Mouse (Mus musculus) thymus, postnatal 36 days (tissue): ENCODE measurements around the gene Dntt.

Experiments
- DNase-seq, 2 experiments: peaks; one replicate each; pipeline ENCODE4 v3.0.0; 2022; ENCODE audit warnings: mixed read lengths in 2 of 2

Gene Dntt

DNA sequence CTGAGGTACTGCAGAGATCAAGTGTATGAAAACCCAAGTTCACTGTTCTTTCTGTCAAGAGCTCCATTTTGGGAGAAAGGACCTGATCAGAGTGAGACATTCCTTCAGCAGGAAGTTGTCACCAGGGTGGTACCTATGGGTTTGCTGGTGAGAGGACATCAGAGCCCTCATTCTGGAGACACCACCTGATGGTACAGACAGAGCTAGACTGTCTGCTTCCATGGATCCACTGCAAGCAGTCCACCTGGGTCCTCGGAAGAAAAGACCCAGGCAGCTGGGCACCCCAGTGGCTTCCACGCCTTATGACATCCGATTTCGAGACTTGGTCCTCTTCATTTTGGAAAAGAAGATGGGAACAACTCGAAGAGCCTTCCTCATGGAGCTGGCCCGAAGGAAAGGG is at the start of gene Dntt:
Gene Dntt (plus strand): TSS at position 57 of the 400 bp plus-strand sequence.
- peak in 1 of 2 experiments; percentile 61 for DNase-seq

DNA sequence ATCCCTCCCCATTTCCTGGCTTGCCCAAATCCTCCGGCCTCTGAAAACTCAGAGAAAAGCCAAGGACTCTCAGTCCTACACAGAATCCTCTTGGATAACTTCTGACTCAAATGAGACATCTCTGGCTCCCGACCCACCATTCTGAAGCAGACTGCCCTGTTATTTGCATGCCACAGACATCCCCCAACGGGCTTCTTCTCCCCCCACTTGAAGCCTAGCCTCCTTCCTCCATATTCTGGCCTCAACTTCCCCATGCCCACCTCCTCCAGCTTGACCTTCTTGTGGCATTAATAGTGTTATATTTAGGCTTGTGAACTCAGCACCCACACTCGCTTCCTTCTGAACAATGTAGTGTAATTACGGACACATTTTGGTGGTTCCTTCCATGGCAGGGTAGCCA is 48.4 kb upstream of the Dntt start:
- DNase-seq, result no peak

DNA sequence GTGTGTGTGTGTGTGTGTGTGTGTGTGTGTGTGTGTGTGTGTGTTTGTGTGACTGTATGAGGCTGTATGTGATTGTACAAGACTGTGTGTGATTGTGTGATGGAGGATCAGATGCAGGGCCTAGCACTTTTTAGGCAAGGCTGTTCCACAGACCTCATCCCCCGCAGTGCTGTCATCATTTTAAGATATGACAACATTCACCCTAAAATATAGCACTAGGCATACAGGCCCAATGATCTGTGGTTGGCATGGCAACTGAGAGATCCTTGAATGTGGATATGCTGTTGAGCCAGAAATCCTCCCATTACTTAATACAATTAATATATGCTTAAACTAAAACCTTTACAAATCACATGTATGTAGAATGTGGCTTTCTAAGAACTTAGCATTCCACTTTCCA is 44.5 kb upstream of the Dntt start:
- DNase-seq, result no peak

DNA sequence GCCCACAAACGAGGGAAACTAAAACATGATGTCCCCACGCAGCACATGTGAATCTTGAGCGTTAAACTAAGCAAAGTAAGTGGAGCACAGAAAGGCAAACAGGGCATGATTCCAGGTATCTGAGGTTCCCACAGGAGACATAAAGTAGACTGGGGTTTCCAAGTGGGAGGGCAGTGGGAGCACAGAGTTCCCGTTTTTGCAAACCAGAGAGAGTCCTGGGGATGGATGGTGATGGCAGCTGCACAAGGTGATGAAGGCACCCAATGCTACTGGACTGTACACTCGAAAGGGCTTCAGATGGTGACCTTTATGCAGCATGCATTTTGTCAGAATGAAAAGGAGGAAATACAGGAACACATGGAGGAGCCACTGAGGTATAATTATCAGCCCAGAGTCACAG is 40.2 kb upstream of the Dntt start:
- no peak for DNase-seq

DNA sequence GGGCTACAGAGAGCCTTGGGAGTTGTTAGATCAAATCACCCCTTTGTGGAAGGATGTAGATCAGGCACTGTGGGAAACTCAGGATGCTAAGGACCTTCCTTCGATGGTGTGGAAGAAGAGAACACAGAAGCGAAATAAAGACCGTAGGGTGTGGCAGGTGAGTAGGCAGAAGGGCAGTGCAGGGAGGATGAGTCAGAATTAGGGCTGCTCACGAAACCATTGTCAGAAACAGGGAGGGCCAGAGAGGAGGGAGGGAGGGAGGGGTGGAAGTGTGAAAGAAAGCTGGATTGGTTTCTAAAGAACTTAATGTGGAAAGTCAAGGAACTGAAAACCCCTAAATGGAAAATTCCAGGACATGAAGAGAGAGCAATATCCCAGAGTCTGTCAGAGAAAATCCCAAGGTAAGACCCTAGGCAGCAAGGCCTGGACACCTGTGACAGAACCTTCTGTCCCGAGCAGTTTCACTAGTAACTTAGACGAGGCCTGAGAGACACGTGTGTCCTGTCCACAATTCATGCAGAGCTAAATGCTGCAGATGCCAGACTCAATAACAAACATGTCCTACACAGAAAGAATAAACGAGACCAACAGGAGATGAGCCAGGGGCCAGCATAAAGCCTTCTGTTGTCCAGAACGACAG is 39.0 kb upstream of the Dntt start:
- no peak for DNase-seq

DNA sequence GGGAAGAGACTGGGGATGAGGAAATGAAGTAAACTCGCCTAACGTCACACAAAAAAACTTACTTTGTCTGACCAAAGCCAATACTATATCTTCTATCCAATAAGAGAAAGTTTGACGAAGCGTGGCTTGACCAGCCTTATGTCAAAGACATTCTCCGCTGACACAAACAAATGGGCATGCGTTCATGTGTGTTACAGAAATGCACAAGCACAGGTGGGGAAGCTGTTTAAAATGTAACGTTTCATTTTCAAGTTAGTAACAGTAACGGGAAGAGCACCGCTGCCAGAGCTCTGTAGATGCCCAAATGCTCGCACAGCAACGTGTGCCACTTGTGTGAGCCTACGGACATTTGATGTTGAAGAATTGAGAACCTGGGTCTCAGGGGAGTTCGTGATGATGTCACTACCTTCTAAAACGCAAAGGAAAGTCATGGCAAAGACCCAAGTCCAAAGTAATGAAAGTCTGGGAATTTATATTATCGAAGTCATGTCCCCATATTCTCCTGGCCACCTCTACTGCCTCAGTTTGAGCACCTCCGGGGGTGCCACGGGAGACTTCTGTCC is 38.2 kb upstream of the Dntt start:
- DNase-seq, result no peak

DNA sequence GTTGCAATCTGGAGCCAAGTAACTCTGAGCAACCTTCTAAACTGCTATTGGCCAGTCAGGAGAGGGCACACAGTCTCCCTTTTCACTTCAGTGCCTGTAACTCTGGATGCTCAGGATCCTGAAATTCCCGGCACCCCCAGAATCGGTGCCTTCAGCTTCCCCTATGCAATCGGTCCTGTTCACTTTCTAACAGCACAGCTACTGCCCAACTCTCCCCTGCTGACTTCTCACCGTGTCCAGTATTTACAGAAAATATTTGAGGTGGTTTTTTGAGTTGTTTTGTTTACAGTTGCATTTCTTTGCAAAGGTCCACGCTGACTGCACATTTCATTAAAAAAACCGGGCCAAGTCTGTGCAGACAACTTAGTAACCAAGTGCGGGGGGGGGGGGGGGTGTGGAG is 37.4 kb upstream of the Dntt start:
- DNase-seq, result no peak

DNA sequence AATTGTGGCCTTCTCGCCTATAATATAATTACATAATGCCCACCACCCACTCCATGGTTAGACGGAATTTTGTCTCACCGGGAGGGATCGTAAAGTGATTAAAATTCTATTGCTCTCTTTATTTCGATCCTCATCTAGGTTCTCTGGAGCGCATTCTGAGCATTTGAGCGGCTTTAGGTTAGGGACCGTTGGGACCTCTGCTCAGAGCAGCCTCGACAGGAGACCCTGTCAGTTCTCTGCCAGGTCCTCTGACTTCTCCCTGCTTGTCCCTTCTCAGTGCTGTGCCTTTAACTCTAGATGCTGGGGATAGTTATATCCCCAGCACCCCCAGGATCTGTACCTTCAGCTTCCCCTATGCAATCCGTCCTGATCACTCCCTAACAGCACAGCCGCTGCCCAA is 37.0 kb upstream of the Dntt start:
- DNase-seq, result no peak

DNA sequence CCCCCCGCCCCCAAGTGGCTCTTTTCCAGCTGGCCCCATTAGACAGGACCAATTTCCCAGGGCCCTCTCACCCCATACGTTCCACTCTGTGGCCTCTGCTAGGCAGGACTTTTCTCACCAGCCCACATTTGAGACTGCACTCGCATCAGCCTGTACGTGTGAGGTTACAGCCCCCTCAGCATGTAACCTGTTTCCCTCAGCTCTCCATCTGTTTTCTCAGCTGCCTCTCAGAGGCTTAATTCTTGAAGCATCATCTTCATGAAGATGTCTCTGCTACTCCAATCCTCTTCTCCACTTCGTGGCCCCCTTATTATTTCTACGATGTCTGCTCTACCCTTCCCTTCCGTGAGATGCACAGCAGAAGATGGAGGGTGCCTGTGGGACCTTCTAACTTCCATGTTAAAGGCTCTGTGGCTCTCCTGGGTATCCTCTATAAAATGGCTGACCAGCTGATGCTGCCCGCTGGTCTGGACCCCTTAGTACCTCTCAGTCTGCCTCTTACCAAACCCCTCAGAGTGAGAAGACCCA is 36.5 kb upstream of the Dntt start:
- DNase-seq, result no peak

DNA sequence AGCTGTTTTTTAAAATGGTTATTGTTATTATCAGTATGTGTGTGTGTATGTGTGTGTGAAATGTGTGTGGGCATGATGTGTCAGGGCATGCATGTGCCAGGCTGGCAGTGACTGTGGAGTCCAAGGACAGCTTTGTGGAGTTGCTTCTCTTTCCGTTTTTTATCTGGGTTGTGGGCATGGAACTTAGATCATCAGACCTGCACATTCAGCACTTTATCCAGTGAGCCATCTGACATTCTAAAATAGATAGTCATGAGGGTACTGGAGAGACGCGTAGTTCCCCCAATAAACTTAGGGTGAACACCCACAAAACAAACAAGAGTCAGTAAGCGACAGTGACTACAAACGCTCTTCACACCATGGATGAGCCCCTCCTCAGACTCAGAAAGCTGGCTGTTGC is 35.7 kb upstream of the Dntt start:
- no peak for DNase-seq

DNA sequence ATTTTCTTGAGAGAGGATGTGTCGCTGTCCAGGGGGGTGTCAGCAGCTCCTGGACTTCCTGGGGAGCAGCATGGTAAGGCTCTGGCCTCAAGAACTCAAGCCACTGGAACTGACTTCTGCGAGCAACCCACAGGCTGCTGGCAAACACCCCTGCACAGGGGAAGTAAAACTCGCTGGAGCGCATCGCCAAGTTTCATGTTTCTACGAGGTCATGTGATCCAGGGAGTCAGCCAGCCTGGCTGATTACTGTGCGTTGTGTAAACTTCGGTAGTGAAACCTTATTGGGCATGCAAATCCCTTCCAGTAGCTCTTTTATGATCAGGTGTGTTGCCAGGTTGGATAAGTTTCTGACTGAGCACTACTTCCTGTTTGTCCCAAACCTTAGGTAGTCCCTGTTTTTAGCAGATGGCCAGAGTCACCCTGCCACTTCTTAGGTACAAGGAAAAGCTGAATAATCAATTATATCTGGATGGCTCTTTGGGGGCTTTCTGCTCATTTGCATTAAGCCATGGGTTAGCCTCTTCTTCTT is 35.0 kb upstream of the Dntt start, which contains the start of gene Blnk:
Gene Blnk (minus strand): TSS at position 479 of the 529 bp plus-strand sequence.
- peak; percentile 21 to 35 for DNase-seq

DNA sequence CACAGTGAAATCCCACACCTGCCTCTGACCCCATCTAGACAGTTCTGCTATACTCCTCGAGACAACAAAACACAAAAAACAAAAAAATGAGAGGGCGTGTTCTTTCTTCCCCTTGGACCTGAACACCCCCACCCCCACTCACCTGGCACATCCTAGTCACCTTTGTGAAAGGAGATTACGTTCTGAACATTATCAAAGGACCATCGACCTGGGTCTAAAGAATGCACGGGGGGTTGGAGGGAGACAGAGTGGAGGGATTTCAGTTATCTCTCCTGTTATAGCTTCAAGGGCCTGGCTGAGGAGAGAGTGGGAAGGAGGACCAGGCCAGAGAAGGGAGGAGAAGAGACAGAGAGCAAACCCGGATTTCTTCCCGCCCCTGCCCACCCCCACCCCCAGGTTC is 34.2 kb upstream of the Dntt start:
- no peak for DNase-seq

DNA sequence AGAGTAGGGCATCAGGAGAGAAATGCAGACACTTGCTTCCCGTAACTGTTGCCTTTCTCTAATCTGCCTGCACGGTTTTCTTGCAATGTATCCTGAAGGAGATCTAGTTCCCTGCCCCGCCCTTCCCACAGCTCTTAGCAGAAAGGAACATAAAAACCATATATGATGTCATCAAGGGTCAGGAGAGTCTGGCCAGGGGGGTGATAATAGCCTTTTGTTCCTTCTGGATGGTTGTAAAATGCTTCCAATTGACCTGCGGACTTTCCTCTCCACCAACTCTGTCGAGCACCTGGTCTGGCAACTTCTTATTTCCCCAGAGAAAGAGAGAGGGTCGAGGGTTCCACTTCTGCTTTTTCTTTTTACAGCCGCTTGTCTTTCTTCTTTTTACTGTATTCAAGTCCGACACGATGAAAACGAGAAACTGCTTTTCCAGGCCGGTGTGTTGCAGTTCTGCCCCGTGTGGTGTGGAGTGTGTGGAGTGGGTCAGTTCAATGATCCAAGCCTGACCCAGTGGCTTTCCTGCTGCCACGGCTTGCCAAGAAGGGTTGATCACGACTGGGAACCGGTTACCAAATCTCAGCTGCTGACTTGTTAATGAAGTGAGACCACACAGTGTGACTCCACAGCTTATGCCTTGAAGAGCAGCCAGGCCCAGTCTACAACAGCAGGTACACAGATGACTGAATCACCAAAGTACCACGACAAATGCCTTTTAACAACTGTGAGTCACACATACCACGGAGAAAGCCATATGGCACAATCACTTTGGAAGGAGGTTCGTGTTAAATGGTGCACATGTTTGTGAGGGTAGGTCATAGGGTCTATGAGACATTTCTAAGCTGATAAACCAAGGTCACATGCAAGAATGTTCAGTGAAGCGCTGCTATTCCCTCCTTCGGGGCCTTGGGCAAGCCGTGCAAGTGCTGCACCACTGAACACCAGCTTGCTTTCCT is 33.4 kb upstream of the Dntt start:
- no peak for DNase-seq

DNA sequence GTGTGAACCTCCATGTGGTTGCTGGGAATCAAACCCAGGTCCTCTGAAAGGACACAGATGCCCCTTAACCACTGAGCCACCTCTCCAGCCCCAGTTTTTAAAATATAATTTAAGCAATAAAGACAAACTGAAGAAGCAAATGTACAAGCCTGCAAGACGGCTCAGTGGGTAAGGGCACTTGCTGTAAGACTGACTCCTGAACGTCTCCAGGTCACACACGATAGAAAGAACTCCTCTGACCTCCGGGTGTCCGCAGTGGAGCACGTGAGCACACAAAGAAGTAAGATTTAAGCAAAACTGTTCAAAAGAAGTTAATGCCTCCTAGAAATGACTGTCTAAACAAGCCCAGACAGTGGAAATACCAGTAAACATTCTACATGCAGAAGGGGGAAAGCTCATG is 32.4 kb upstream of the Dntt start:
- no peak for DNase-seq

DNA sequence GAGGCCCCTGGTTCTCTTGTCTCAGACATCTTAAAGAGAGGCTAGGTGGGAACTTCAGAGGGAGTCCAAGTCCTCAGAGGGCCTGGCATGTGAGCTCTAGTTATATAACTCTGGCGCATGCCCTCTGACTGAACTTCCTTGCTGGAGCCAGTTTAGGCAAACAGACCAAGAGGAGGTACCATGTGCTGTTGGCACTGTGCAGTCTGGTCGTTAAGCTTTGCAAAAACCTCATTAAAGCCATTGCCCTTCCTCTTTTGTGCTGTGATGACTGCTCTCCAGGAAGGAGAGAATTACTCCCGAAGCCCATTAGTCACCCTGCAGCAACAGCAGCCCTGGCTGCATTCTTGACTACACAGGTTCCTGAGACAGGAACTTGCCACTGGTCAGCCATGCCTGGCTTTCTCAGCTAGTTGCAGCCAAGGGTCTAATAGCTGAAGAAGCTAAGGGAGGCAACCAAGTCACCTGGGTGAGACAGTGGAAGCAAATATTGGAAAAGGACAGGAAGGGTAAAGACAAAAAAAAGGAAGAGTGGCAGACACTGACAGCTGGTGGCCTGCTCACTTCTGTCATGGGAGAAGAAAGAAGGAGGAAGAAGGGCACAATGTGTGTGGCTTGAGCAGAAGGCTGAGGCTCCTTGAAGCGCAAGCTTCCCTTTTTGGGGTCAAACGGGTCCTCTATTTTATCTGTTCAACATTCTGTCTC is 30.5 kb upstream of the Dntt start:
- DNase-seq, result no peak

DNA sequence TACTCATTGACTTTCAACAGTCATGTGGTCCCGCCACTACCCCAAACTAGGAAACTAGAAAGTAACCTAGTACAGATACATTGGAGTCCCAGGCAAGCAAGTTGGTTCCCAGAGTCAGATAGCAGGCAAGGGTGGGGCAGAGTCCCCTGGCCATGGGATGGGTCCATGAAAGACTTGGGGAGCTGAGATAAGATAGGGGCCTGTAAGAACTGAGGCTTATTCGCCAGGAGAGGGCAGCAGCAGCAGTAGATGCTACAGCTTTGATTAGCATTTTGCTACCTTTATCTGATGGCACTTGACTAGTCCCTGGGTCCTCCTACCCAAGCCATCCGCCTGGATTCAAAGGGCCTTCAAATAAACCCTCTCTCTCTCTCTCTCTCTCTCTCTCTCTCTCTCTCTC is 29.5 kb upstream of the Dntt start:
- DNase-seq, result peak; percentile 28 to 41

DNA sequence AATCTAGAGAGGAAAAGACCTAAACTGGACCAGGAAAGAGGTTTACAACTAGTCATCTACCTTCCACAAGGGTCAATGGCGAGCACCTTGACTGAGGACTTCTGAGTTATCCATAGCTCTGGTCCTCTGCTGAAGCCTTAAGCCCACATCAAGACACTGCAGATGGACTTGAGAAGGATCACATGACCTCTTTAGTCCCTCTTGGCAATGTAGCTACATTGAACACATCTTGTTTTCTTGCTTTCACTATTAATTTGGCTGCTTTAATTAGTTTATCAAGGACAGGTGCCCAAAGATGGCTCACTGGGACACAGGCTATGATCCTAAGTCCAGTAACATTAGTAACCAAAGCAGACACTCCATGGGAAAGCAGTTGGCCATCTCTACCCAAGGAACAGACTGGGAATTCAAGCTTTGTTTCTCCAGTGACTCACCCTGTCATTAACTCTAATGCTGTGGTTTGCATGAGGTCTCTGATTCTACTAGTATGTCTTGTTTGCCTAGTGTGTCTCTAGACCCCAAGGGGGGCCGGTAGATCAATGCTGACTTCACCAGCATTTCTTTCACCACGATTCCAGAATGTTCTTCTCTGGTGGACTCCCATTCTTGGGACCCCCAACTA is 25.3 kb upstream of the Dntt start:
- DNase-seq, result no peak

DNA sequence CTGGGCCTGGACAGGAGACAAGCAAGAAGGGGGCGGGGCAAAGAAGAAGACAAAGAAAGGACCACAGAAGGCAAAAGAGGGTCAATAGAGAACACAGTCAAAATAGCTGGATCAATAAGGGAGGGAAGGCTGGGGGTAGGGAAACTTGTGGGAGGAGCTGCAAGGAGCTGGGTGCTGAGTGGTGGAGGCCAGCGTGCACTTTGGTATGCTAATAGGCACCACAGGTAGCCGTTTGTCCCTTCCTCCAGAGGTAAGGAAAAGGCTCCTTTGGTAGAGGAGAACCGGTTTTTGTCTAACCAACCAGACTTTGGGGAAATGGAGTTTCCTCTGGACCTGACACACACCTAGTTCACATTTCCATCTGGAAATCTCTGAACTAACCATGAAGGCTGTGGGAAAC is 22.5 kb upstream of the Dntt start:
- DNase-seq, result no peak

DNA sequence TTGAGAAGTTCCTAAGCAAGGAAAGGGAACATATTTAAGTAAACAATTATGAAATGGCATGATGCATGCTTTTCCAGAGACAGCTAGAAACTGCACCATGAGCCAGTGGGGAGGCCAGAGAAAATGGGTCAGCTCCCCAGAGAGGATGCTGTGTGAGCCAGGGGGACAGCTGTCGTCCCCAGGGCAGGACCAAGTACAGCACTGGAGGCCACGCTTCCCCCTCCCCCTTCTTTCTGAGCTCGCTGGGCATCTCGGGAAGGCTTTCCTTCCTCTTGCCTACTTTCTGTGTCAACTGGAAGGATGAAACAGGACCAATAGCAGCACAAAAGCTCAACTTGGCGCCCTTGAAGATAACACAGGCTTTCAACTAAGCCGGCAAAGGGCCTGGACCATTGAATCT is 21.7 kb upstream of the Dntt start:
- DNase-seq, result no peak

DNA sequence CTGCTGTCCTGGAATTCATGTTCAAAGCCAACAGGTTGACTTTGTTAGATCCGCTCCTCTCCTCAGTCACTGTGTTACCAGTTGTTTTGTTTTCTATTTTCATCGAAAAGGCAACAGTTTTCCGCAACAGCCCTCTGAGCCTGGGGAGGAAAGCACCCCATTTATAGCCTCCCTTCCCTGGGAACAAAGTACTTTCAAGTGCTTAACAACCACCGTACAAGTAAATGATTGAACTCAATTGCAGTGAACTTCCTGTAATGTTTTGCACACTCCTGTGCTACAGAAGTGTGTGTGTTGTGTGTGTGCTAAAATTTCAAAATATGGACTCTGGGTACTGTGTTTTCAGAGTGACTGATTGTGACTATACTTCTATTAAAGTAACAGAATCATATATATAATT is 21.3 kb upstream of the Dntt start:
- no peak for DNase-seq

DNA sequence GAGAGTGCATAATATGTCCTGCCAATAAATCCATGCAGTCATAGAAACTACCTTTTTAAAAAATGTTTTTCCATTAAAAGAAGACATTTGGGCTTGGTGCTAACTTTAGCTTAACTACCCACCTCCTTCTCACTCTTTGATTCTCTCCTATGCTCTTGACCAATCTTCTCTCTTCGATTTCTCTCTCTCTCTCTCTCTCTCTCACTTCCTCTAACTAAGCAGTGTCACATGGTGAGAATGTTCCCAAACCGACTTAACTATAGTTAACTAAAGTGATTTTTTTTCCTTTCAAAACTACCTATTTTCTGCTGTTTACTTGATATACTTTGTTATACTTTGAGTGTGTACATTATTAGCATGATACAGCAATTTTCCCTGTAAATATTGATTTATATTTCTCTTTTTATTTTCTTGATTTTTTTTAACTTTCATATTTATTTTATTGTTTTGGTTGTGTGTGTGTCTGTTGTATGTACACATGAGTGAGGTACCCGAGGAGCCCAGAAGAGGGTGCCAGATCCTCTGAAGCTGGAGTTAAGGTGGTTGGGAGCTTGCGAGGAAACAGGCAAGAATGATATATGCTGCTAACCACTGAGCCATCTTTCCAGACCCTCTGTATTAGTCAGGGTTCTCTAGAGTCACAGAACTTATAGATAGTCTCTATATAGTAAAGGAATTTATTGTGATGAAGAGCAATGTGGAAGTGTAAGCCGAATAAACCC is 20.2 kb upstream of the Dntt start:
- no peak for DNase-seq

DNA sequence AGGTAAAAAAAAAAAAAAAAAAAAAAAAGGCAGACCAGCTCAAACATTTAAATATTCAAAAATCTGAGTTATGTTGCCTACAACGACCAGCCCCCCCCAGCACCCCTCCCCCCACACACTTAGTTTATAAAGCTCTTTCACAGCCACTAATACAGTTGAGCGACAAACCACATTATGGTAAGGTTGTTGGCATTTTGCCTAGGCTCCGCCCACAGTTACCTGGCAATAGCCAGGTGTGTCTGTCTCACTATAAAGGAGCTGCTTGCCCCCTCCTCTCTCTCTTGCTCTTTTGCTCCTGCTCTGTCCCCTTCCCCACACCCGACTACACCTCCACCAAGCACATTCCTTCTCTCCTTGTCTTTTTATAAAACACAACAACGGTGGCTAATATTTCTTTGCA is 17.4 kb upstream of the Dntt start:
- no peak for DNase-seq
